Mouse (Mus musculus) ES-E14 (cell line): Measurements from ENCODE around the gene Ephb1.

Experiments used
- CHD2 ChIP-seq: IDR thresholded peaks from 2 replicates; pipeline ENCODE4 v1.6.1; 2014; ENCODE audit warnings: mild to moderate bottlenecking, low read depth, low read length, inconsistent platforms
- ZNF384 ChIP-seq: IDR thresholded peaks from 2 replicates; pipeline ENCODE4 v1.6.1; 2012; ENCODE audit warnings: low read depth, low read length, inconsistent platforms

DNA sequence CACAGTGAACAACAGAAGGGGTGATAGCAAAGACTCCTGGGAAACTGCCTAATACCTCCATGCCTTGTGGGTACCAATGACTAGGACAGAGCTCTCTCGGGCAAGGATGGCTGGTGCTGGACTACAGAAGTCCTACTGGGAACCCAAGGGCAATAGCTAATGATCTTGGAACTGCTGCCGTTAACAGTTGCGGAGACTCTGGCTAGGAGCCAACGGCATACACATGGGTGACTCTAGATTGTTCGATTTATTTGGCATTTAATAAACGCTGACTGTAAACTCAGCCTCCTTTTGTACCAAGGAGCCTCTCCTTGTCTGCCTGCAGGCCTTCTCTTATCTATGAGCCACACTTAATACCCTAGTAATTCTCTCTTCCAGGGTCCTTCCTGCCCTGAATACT lies 364.5 kb downstream of the Ephb1 start:
- TF ChIP-seq ZNF384 (no peak), CHD2 (no peak)
